Mouse (Mus musculus) C2C12 (cell line): Measurements from ENCODE around the gene Snx29. TPM values are rescaled to one million over a fixed set of nuclear protein-coding genes. Genes with fewer than 3 reads are reported as not detected.

Source experiments
- H3K27me3 ChIP-seq: one replicate; pipeline ENCODE4 v1.6.1; 2011; ENCODE audit not compliant: control insufficient read depth, insufficient read depth, insufficient read length
- H3K36me3 ChIP-seq: one replicate; pipeline ENCODE4 v1.6.1; 2011; ENCODE audit not compliant: control insufficient read depth, insufficient read depth
- H3K4me3 ChIP-seq: one replicate; pipeline ENCODE4 v1.5.1; 2011; ENCODE audit warnings: mild to moderate bottlenecking, control low read depth; ENCODE audit not compliant: poor library complexity, insufficient read depth, severe bottlenecking
- H3K79me2 ChIP-seq: one replicate; pipeline ENCODE4 v1.6.1; 2011; ENCODE audit not compliant: control insufficient read depth, insufficient read depth
- H3K79me3 ChIP-seq: one replicate; pipeline ENCODE4 v1.6.1; 2011; ENCODE audit warnings: low read depth, control low read depth
- H3ac ChIP-seq: one replicate; pipeline ENCODE3; 2011; ENCODE audit warnings: low read depth; ENCODE audit not compliant: control insufficient read depth, insufficient read length
- CEBPB ChIP-seq: IDR thresholded peaks from one replicate; pipeline ENCODE4 v1.6.1; 2011; ENCODE audit warnings: low read depth, mild to moderate bottlenecking, control low read depth, moderate library complexity
- CTCF ChIP-seq: IDR thresholded peaks from one replicate; pipeline ENCODE4 v1.5.1; 2011; ENCODE audit not compliant: control insufficient read depth, insufficient read depth, insufficient read length
- FOSL1 ChIP-seq: IDR thresholded peaks from one replicate; pipeline ENCODE4 v1.8.0; 2011; ENCODE audit warnings: mild to moderate bottlenecking, low read length; ENCODE audit not compliant: poor library complexity, insufficient read depth, severe bottlenecking
- MAX ChIP-seq: IDR thresholded peaks from one replicate; pipeline ENCODE4 v1.6.1; 2011; ENCODE audit warnings: mild to moderate bottlenecking, control low read depth
- MYOD1 ChIP-seq: IDR thresholded peaks from one replicate; pipeline ENCODE4 v1.6.1; 2011; ENCODE audit warnings: low read depth; ENCODE audit not compliant: control insufficient read depth, insufficient read length
- MYOG ChIP-seq: IDR thresholded peaks from one replicate; pipeline ENCODE4 v1.6.1; 2011; ENCODE audit not compliant: control insufficient read depth, insufficient read length; ENCODE audit errors: extremely low read depth
- USF1 ChIP-seq: IDR thresholded peaks from one replicate; pipeline ENCODE4 v1.6.1; 2011; ENCODE audit warnings: low read depth, mild to moderate bottlenecking, control low read depth, moderate library complexity
- polyA plus RNA-seq: library from polyadenylated mRNA; unstranded; fragments of >200 nt; fragmentation: generic; extraction: Trizol; gene quantifications from one replicate; pipeline ENCODE4 v1.2.1, GENCODE M21; 2012; ENCODE audit warnings: missing spikeins

The Snx29 gene
- polyA plus RNA-seq, 1 experiment, result 0.62 TPM

GRCm38 (mm10) chr16:11784354-11784753, 461.6 kb downstream of the Snx29 start:
- Histone ChIP-seq H3K27me3 (no peaks in the 10 kb centered on the region), H3K79me3 (no peaks in the 10 kb centered on the region), H3K79me2 (no peaks in the 10 kb centered on the region), H3K4me3 (no peak overlapping the region), H3K36me3 (no peaks in the 10 kb centered on the region), H3ac (no peak overlapping the region)
- TF ChIP-seq MYOD1 (no peak), FOSL1 (no peak)

- no peaks in the 10 kb centered on the region for H3K36me3 ChIP-seq
- no peak overlapping the region for H3ac ChIP-seq
- H3K27me3 ChIP-seq, result no peaks in the 10 kb centered on the region
- H3K79me2 ChIP-seq, result no peaks in the 10 kb centered on the region
- no peak for TF ChIP-seq MYOG
- no peak for TF ChIP-seq USF1
- no peak for TF ChIP-seq MYOD1
- TF ChIP-seq CEBPB, result no peak
- no peak for TF ChIP-seq FOSL1
- TF ChIP-seq CTCF, result no peak
- TF ChIP-seq MAX, result no peak
- no peak overlapping the region for H3K4me3 ChIP-seq
- no peaks in the 10 kb centered on the region for H3K79me3 ChIP-seq
Observed at GRCm38 (mm10) chr16:11785806-11786205, 463.1 kb downstream of the Snx29 start.

GRCm38 (mm10) chr16:11790476-11790875, 467.8 kb downstream of the Snx29 start:
- no peaks in the 10 kb centered on the region for H3K27me3 ChIP-seq
- TF ChIP-seq FOSL1 (no peak), CEBPB (no peak), USF1 (no peak), CTCF (no peak), MYOG (no peak), MYOD1 (no peak), MAX (no peak)
- H3K36me3 ChIP-seq, result no peaks in the 10 kb centered on the region
- H3K79me2 ChIP-seq, result no peaks in the 10 kb centered on the region
- no peak overlapping the region for H3ac ChIP-seq
- H3K79me3 ChIP-seq, result no peaks in the 10 kb centered on the region
- no peak overlapping the region for H3K4me3 ChIP-seq

GRCm38 (mm10) chr16:11793391-11793790, 470.7 kb downstream of the Snx29 start:
- no peaks in the 10 kb centered on the region for H3K79me3 ChIP-seq
- TF ChIP-seq USF1 (no peak), FOSL1 (no peak), MYOD1 (no peak), CTCF (no peak)
- no peak overlapping the region for H3ac ChIP-seq
- H3K36me3 ChIP-seq, result no peaks in the 10 kb centered on the region
- H3K79me2 ChIP-seq, result no peaks in the 10 kb centered on the region
- no peak overlapping the region for H3K4me3 ChIP-seq
- no peaks in the 10 kb centered on the region for H3K27me3 ChIP-seq

GRCm38 (mm10) chr16:11794628-11795027, 471.9 kb downstream of the Snx29 start:
- Histone ChIP-seq H3K79me3 (no peaks in the 10 kb centered on the region), H3K79me2 (no peaks in the 10 kb centered on the region), H3K27me3 (no peaks in the 10 kb centered on the region), H3K36me3 (no peaks in the 10 kb centered on the region), H3K4me3 (no peak overlapping the region), H3ac (no peak overlapping the region)
- TF ChIP-seq MAX (no peak), USF1 (no peak), MYOG (no peak), CEBPB (no peak)

- H3K36me3 ChIP-seq, result no peaks in the 10 kb centered on the region
- H3K79me2 ChIP-seq, result no peaks in the 10 kb centered on the region
- no peaks in the 10 kb centered on the region for H3K27me3 ChIP-seq
- H3K79me3 ChIP-seq, result no peaks in the 10 kb centered on the region
- H3ac ChIP-seq, result no peak overlapping the region
- H3K4me3 ChIP-seq, result no peak overlapping the region
- TF ChIP-seq CTCF (no peak), MAX (no peak), FOSL1 (no peak), MYOD1 (no peak), MYOG (no peak), CEBPB (no peak), USF1 (no peak)
Observed at GRCm38 (mm10) chr16:11795758-11796460, 473.2 kb downstream of the Snx29 start.
